Mouse (Mus musculus) MEL (cell line): ENCODE measurements around the gene Gm28048. TPM values are rescaled to one million over a fixed set of nuclear protein-coding genes. Genes with fewer than 3 reads are reported as not detected.

Source experiments
- DNase-seq: peaks from one replicate; pipeline ENCODE4 v3.0.0; 2011; ENCODE audit warnings: low read depth, low spot score
- H3K27ac ChIP-seq: 2 replicates; pipeline ENCODE4 v1.5.1; 2012; ENCODE audit warnings: low read depth, mild to moderate bottlenecking, control low read depth, low read length, moderate library complexity; ENCODE audit not compliant: control insufficient read depth
- H3K27me3 ChIP-seq, 2 experiments: fragments of 150-350 bp in 1 of 2; sonication (generic) in 1 of 2; 2 replicates each; pipeline ENCODE4 v1.6.1; 2012; ENCODE audit warnings: low read length in 2 of 2, mild to moderate bottlenecking in 2 of 2, improper control_type of control experiment in 1 of 2, moderate library complexity in 1 of 2; ENCODE audit not compliant: insufficient read depth in 2 of 2, control insufficient read depth in 1 of 2
- H3K36me3 ChIP-seq, 2 experiments: 2 replicates each; pipeline ENCODE4 v1.6.1; 2012 to 2014; ENCODE audit warnings: low read length in 2 of 2, improper control_type of control experiment in 1 of 2, inconsistent platforms in 1 of 2, mild to moderate bottlenecking in 1 of 2; ENCODE audit not compliant: insufficient read depth in 2 of 2, control insufficient read depth in 1 of 2
- H3K4me1 ChIP-seq, 2 experiments: fragments of 150-350 bp in 1 of 2; sonication (generic) in 1 of 2; 2 replicates each; pipeline ENCODE4 v1.6.1; 2012; ENCODE audit warnings: low read length in 2 of 2, improper control_type of control experiment in 1 of 2, mild to moderate bottlenecking in 1 of 2; ENCODE audit not compliant: insufficient read depth in 2 of 2, control insufficient read depth in 1 of 2
- H3K4me3 ChIP-seq, 2 experiments: fragments of 150-350 bp in 1 of 2; sonication (generic) in 1 of 2; 2 replicates each; pipeline ENCODE4 v1.5.1; 2012; ENCODE audit warnings: low read depth in 2 of 2, low read length in 2 of 2, mild to moderate bottlenecking in 2 of 2, moderate library complexity in 2 of 2, control low read depth in 1 of 2, improper control_type of control experiment in 1 of 2; ENCODE audit not compliant: control insufficient read depth in 1 of 2, insufficient read depth in 1 of 2
- H3K79me2 ChIP-seq: 2 replicates; pipeline ENCODE4 v1.6.1; 2012; ENCODE audit warnings: mild to moderate bottlenecking, low read length, moderate library complexity; ENCODE audit not compliant: control insufficient read depth, poor library complexity, insufficient read depth
- H3K9ac ChIP-seq: 2 replicates; pipeline ENCODE4 v1.6.1; 2012; ENCODE audit warnings: low read depth, mild to moderate bottlenecking, control low read depth, low read length, moderate library complexity; ENCODE audit not compliant: control insufficient read depth, poor library complexity, severe bottlenecking
- H3K9me3 ChIP-seq: fragments of 150-350 bp; sonication (generic); replicated peaks from 2 replicates; pipeline ENCODE4 v1.6.1; 2012; ENCODE audit warnings: mild to moderate bottlenecking, low read length, improper control_type of control experiment, moderate library complexity; ENCODE audit not compliant: insufficient read depth
- CHD1 ChIP-seq: IDR thresholded peaks from 2 replicates; pipeline ENCODE4 v1.6.1; 2012; ENCODE audit warnings: low read depth, mild to moderate bottlenecking, inconsistent platforms, low read length, improper control_type of control experiment
- CTCF ChIP-seq, 3 experiments: IDR thresholded peaks in 2 of 3; conservative IDR thresholded peaks in 1 of 3; 2 replicates each; pipeline ENCODE4 v1.5.1; 2011 to 2012; ENCODE audit warnings: low read length in 3 of 3, low read depth in 2 of 3, mild to moderate bottlenecking in 2 of 3, improper control_type of control experiment in 1 of 3, inconsistent platforms in 1 of 3, mixed read lengths in 1 of 3, moderate library complexity in 1 of 3; ENCODE audit not compliant: control insufficient read depth in 1 of 3, insufficient read depth in 1 of 3, poor library complexity in 1 of 3, severe bottlenecking in 1 of 3
- E2F4 ChIP-seq: IDR thresholded peaks from 2 replicates; pipeline ENCODE4 v1.6.1; 2011; ENCODE audit warnings: low read depth, low read length, improper control_type of control experiment, borderline replicate concordance
- ELF1 ChIP-seq: IDR thresholded peaks from 2 replicates; pipeline ENCODE4 v1.6.1; 2014; ENCODE audit warnings: low read depth, mild to moderate bottlenecking, inconsistent platforms, low read length, improper control_type of control experiment, moderate library complexity
- GATA1 ChIP-seq: IDR thresholded peaks from 2 replicates; pipeline ENCODE4 v1.6.1; 2011; ENCODE audit warnings: low read depth, low read length, improper control_type of control experiment
- JUND ChIP-seq: IDR thresholded peaks from 2 replicates; pipeline ENCODE4 v1.6.1; 2011; ENCODE audit warnings: low read depth, mild to moderate bottlenecking, improper control_type of control experiment, low read length
- MAFK ChIP-seq: IDR thresholded peaks from 2 replicates; pipeline ENCODE4 v1.6.1; 2011; ENCODE audit warnings: low read depth, mild to moderate bottlenecking, low read length, improper control_type of control experiment, borderline replicate concordance
- MAZ ChIP-seq: IDR thresholded peaks from 2 replicates; pipeline ENCODE4 v1.6.1; 2012; ENCODE audit warnings: low read depth, mild to moderate bottlenecking, inconsistent platforms, low read length, improper control_type of control experiment
- MEF2A ChIP-seq: IDR thresholded peaks from 2 replicates; pipeline ENCODE4 v1.6.1; 2014; ENCODE audit warnings: low read depth, mild to moderate bottlenecking, inconsistent platforms, low read length, improper control_type of control experiment; ENCODE audit not compliant: poor library complexity, insufficient replicate concordance, severe bottlenecking; ENCODE audit errors: extremely low read depth
- MYB ChIP-seq: IDR thresholded peaks from 2 replicates; pipeline ENCODE4 v1.6.1; 2011; ENCODE audit warnings: mild to moderate bottlenecking, low read depth, low read length, improper control_type of control experiment
- MYC ChIP-seq: IDR thresholded peaks from 2 replicates; pipeline ENCODE4 v1.6.1; 2011; ENCODE audit warnings: low read depth, mild to moderate bottlenecking, low read length, improper control_type of control experiment, moderate library complexity
- NELFE ChIP-seq: IDR thresholded peaks from 2 replicates; pipeline ENCODE4 v1.6.1; 2011; ENCODE audit warnings: low read depth, low read length, improper control_type of control experiment
- NRF1 ChIP-seq: IDR thresholded peaks from 2 replicates; pipeline ENCODE4 v1.6.1; 2014; ENCODE audit warnings: low read depth, mild to moderate bottlenecking, inconsistent platforms, low read length, improper control_type of control experiment, moderate library complexity; ENCODE audit not compliant: poor library complexity, insufficient read depth, severe bottlenecking
- POLR2A ChIP-seq, 2 experiments: IDR thresholded peaks; 2 replicates each; pipeline ENCODE4 v1.6.1; 2011 to 2012; ENCODE audit warnings: low read length in 2 of 2, mild to moderate bottlenecking in 2 of 2, control low read depth in 1 of 2, improper control_type of control experiment in 1 of 2, low read depth in 1 of 2, moderate library complexity in 1 of 2; ENCODE audit not compliant: control insufficient read depth in 1 of 2, insufficient read depth in 1 of 2, poor library complexity in 1 of 2
- POLR2AphosphoS2 ChIP-seq: IDR thresholded peaks from 2 replicates; pipeline ENCODE4 v1.6.1; 2011; ENCODE audit warnings: low read length, improper control_type of control experiment
- SMC3 ChIP-seq: IDR thresholded peaks from 2 replicates; pipeline ENCODE4 v1.6.1; 2011; ENCODE audit warnings: low read depth, low read length, improper control_type of control experiment
- TBP ChIP-seq: IDR thresholded peaks from 2 replicates; pipeline ENCODE4 v1.8.0; 2011; ENCODE audit warnings: low read depth, low read length, improper control_type of control experiment
- TCF12 ChIP-seq: IDR thresholded peaks from 2 replicates; pipeline ENCODE4 v1.6.1; 2014; ENCODE audit warnings: low read depth, mild to moderate bottlenecking, inconsistent platforms, low read length, improper control_type of control experiment, moderate library complexity
- UBTF ChIP-seq: IDR thresholded peaks from 2 replicates; pipeline ENCODE4 v1.6.1; 2012; ENCODE audit warnings: low read depth, mild to moderate bottlenecking, inconsistent platforms, low read length, improper control_type of control experiment, moderate library complexity, borderline replicate concordance; ENCODE audit not compliant: insufficient read depth
- USF1 ChIP-seq: IDR thresholded peaks from 2 replicates; pipeline ENCODE4 v1.6.1; 2014; ENCODE audit warnings: low read depth, mild to moderate bottlenecking, inconsistent platforms, low read length, improper control_type of control experiment, moderate library complexity
- USF2 ChIP-seq, 2 experiments: IDR thresholded peaks; 2 replicates each; pipeline ENCODE4 v1.6.1; 2011 to 2012; ENCODE audit warnings: improper control_type of control experiment in 2 of 2, low read length in 2 of 2, borderline replicate concordance in 1 of 2, inconsistent platforms in 1 of 2, low read depth in 1 of 2, mild to moderate bottlenecking in 1 of 2; ENCODE audit not compliant: insufficient read depth in 1 of 2
- ZC3H11A ChIP-seq: IDR thresholded peaks from 2 replicates; pipeline ENCODE4 v1.6.1; 2012; ENCODE audit warnings: low read depth, mild to moderate bottlenecking, inconsistent platforms, low read length, improper control_type of control experiment
- ZNF384 ChIP-seq: IDR thresholded peaks from 2 replicates; pipeline ENCODE4 v1.6.1; 2012; ENCODE audit warnings: low read depth, mild to moderate bottlenecking, inconsistent platforms, low read length, improper control_type of control experiment
- polyA plus RNA-seq, 2 experiments: library from polyadenylated mRNA; stranded (reverse) in 1 of 2; unstranded in 1 of 2; fragments of >175 nt in 1 of 2; fragments of >200 nt in 1 of 2; gene quantifications; 2 replicates each; pipeline versions ENCODE4 v1.2.1 to v1.2.4; 2012; ENCODE audit warnings: low replicate concordance in 2 of 2, low read depth in 1 of 2; ENCODE audit not compliant: insufficient read length in 2 of 2, insufficient read depth in 1 of 2, missing spikeins in 1 of 2
- total RNA-seq: library from RNA; depleted of rRNA; stranded (reverse); fragments of 300-350 nt; gene quantifications from 2 replicates; pipeline ENCODE4 v1.2.3, GENCODE M21; 2012

The Gm28048 gene
- total and polyA plus RNA-seq, 3 experiments, result 8.6 to 15.0 TPM; not detected in 1

DNA sequence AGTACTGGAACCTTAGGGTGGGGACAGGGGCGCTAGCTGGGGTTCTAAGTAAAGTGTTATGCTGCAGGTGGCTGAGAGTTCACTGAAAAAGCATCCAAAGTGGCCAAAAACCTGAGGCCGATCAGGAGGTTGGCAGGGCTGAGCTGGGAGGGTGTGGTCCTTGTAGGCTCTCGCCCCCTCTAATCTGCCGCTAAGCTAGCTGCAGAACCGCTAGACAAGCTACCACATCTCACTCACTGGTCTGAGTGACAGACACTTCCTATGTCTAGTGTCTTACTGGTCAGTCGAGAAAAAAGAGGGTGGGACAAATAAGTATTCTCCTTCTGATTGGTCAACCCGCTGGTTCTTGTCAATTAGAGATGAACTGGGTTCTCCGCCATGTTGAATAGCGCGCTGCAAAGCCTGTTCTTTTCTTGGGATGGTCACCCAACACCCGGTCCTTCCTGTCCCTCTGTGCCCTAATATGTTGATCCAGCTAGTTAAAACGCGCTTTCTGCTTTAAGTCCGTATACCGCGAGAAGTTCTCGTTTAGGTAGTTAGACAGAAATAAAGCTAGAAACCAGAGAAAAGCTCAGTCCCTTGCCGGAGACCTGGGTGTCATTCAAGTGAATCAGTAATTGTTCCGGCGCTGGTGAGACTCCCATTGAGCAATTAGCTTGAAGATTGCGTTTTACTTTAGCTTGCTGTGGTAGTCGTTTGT, 25.7 kb upstream of the Gm28048 start, which contains the start of gene Fam161a (continued):
- no peak for TF ChIP-seq JUND
- TF ChIP-seq USF1, result no peak
- TF ChIP-seq MYB, result no peak
- TF ChIP-seq ZNF384, result no peak
- TF ChIP-seq CTCF (IDR thresholded peaks at IDR 0.05 in 2 of 3, conservative IDR thresholded peaks at IDR 0.05 in 1 of 3; ENCODE audit: control insufficient read depth in 1 of 3, insufficient read depth in 1 of 3, low read depth in 2 of 3, low read length in 3 of 3, poor library complexity in 1 of 3, severe bottlenecking in 1 of 3), result no peak
- no peak for TF ChIP-seq MEF2A
- peak; percentile 96 for TF ChIP-seq POLR2AphosphoS2
- TF ChIP-seq CHD1, result peak; percentile 54; the same call in 1 of the 2 replicates
- peak; percentile 48 for TF ChIP-seq NELFE
- TF ChIP-seq E2F4, result 0 out of 2 replicates have a peak, but pooled peaks have one; percentile 24
- TF ChIP-seq TBP, result peak; percentile 83
- no peak for TF ChIP-seq ELF1
- TF ChIP-seq MYC, result peak; percentile 56; the same call in 1 of the 2 replicates
- 0 out of 2 replicates have a peak, but pooled peaks have one; percentile 16 for TF ChIP-seq MAZ
- no peak for TF ChIP-seq UBTF
- TF ChIP-seq POLR2A (IDR thresholded peaks at IDR 0.05; ENCODE audit: control insufficient read depth in 1 of 2, insufficient read depth in 1 of 2, low read depth in 1 of 2, low read length in 2 of 2, poor library complexity in 1 of 2), result peak; percentile 22 to 75; a peak in 3 of 4 replicates
- no peak for TF ChIP-seq ZC3H11A
- peak; percentile 5; the same call in 1 of the 2 replicates for TF ChIP-seq TCF12
- TF ChIP-seq SMC3, result no peak; the same call in 1 of the 2 replicates
- TF ChIP-seq GATA1, result peak; percentile 54; the same call in 1 of the 2 replicates
- TF ChIP-seq USF2 (IDR thresholded peaks at IDR 0.05; ENCODE audit: borderline replicate concordance in 1 of 2, insufficient read depth in 1 of 2, low read depth in 1 of 2, low read length in 2 of 2), result no peak

GRCm38 (mm10) chr11:23007166-23007480, 25.2 kb upstream of the Gm28048 start:
- Histone ChIP-seq H3K27me3 (no peaks in the 10 kb centered on the region), H3K79me2 (no peaks in the 10 kb centered on the region; the same call in 1 of the 2 replicates), H3K9me3 (no peaks in the 10 kb centered on the region), H3K4me3 (peak overlapping the region; percentile 72), H3K4me1 (peaks cover 0 to 3% of the 10 kb centered on the region in 2 experiments; a peak in 1 of 4 replicates), H3K27ac (peak overlapping the region; percentile 54), H3K9ac (peak overlapping the region; percentile 58), H3K36me3 (peaks cover 4 to 25% of the 10 kb centered on the region in 2 experiments; a peak in 3 of 4 replicates)
- TF ChIP-seq NRF1 (no peak), ELF1 (no peak), CHD1 (no peak), USF1 (no peak), MAFK (no peak)
- no peak for DNase-seq
